Mouse (Mus musculus) embryonic fibroblast, embryonic 13.5 days (primary cell): ENCODE data around the gene Cdkal1.

Experiments
- CTCF ChIP-seq: IDR thresholded peaks from 2 replicates; pipeline ENCODE4 v1.5.1; 2011; ENCODE audit warnings: mild to moderate bottlenecking, control low read depth, low read length, moderate library complexity, borderline replicate concordance; ENCODE audit not compliant: insufficient read depth
- POLR2A ChIP-seq: IDR thresholded peaks from 2 replicates; pipeline ENCODE4 v1.6.1; 2011; ENCODE audit warnings: low read depth, mild to moderate bottlenecking, control low read depth, low read length, moderate library complexity

- TF ChIP-seq CTCF (no peak), POLR2A (no peak)
Observed at GRCm38 (mm10) chr13:29780713-29781112, 74.8 kb downstream of the Cdkal1 start.
